Mouse (Mus musculus): Measurements from ENCODE around the gene Vwa7.

The Vwa7 gene

GRCm38 (mm10) chr17:35046681-35047455 is 30.5 kb downstream of the Vwa7 start, which contains the start of gene Msh5:
TSS of gene Msh5 (minus strand) at chr17:35046745.
- peak; percentile 97 for DNase-seq (ENCODE audit: low spot score)

- DNase-seq (ENCODE audit: low spot score), result no peak
Observed at GRCm38 (mm10) chr17:35047688-35048087, 31.3 kb downstream of the Vwa7 start.

GRCm38 (mm10) chr17:35048149-35048931 is 32.0 kb downstream of the Vwa7 start:
- peak; percentile 26 for DNase-seq (ENCODE audit: low spot score)

- no peak for DNase-seq (ENCODE audit: low spot score)
Observed at GRCm38 (mm10) chr17:35048932-35049440, 32.6 kb downstream of the Vwa7 start.

GRCm38 (mm10) chr17:35049561-35050016 is 33.2 kb downstream of the Vwa7 start, which contains the start of gene Clic1:
TSS of gene Clic1 (plus strand) at chr17:35049966.
- DNase-seq (ENCODE audit: low spot score), result peak; percentile 56

- peak; percentile 83 for DNase-seq (ENCODE audit: low spot score)
Observed at GRCm38 (mm10) chr17:35050126-35050750, 33.9 kb downstream of the Vwa7 start.

GRCm38 (mm10) chr17:35051156-35052086 is 35.0 kb downstream of the Vwa7 start:
- peak; percentile 79 for DNase-seq (ENCODE audit: low spot score)

GRCm38 (mm10) chr17:35052271-35052798 is 36.0 kb downstream of the Vwa7 start:
- no peak for DNase-seq (ENCODE audit: low spot score)

GRCm38 (mm10) chr17:35055691-35056495 is 39.5 kb downstream of the Vwa7 start:
- no peak for DNase-seq (ENCODE audit: low spot score)

GRCm38 (mm10) chr17:35057090-35057489 is 40.7 kb downstream of the Vwa7 start:
- DNase-seq (ENCODE audit: low spot score), result no peak

GRCm38 (mm10) chr17:35058316-35058715 is 41.9 kb downstream of the Vwa7 start:
- DNase-seq (ENCODE audit: low spot score), result no peak

- DNase-seq (ENCODE audit: low spot score), result peak; percentile 91
Observed at GRCm38 (mm10) chr17:35058911-35059892, 42.8 kb downstream of the Vwa7 start, which contains the start of gene Ddah2. TSS of gene Ddah2 (plus strand) at chr17:35059035.

- no peak for DNase-seq (ENCODE audit: low spot score)
Observed at GRCm38 (mm10) chr17:35060071-35060470, 43.7 kb downstream of the Vwa7 start.

- DNase-seq (ENCODE audit: low spot score), result peak; percentile 47
Observed at GRCm38 (mm10) chr17:35060737-35061297, 44.4 kb downstream of the Vwa7 start.

- no peak for DNase-seq (ENCODE audit: low spot score)
Observed at GRCm38 (mm10) chr17:35061299-35061698, 44.9 kb downstream of the Vwa7 start.

- DNase-seq (ENCODE audit: low spot score), result no peak
Observed at GRCm38 (mm10) chr17:35063466-35063865, 47.1 kb downstream of the Vwa7 start.

- DNase-seq (ENCODE audit: low spot score), result no peak
Observed at GRCm38 (mm10) chr17:35064378-35064877, 48.0 kb downstream of the Vwa7 start.
